Mouse (Mus musculus): ENCODE results near the gene Treh.

The Treh gene

GRCm38 (mm10) chr9:44732921-44733530, 60.0 kb downstream of the Treh start:
- DNase-seq (ENCODE audit: extremely low read depth, insufficient read length, low spot score) = no peak

- DNase-seq (ENCODE audit: extremely low read depth, insufficient read length, low spot score) = peak; percentile 88
These were observed 60.9 kb downstream of the Treh start for GRCm38 (mm10) chr9:44733671-44734523.

GRCm38 (mm10) chr9:44734524-44735494, 61.8 kb downstream of the Treh start, which contains the start of gene Phldb1:
Phldb1 (minus strand) TSS chr9:44735198.
- DNase-seq (ENCODE audit: extremely low read depth, insufficient read length, low spot score) = peak; percentile 85

GRCm38 (mm10) chr9:44735886-44736285, 62.9 kb downstream of the Treh start:
- DNase-seq (ENCODE audit: extremely low read depth, insufficient read length, low spot score) = no peak

Data from 3134 (cell line).